Mouse (Mus musculus): ENCODE measurements around the gene Vmn1r10.

- TF ChIP-seq POLR2A (IDR thresholded peaks at IDR 0.05; ENCODE audit: low read depth, low read length) (no peak), GABPA (IDR thresholded peaks at IDR 0.05; ENCODE audit: insufficient replicate concordance, low read depth, low read length) (no peak), CTCF (conservative IDR thresholded peaks at IDR 0.05 in 1 of 2, IDR thresholded peaks at IDR 0.05 in 1 of 2; ENCODE audit: low read depth in 2 of 2, low read length in 2 of 2) (peak; percentile 12 to 62; a peak in 2 of 4 replicates), HCFC1 (IDR thresholded peaks at IDR 0.05; ENCODE audit: low read depth, low read length) (no peak), CHD1 (IDR thresholded peaks at IDR 0.05; ENCODE audit: low read depth, low read length) (no peak), USF1 (IDR thresholded peaks at IDR 0.05; ENCODE audit: low read depth, low read length) (no peak), POLR2AphosphoS2 (IDR thresholded peaks at IDR 0.05; ENCODE audit: low read depth, low read length) (no peak)
Observed at GRCm38 (mm10) chr6:57063730-57064129, 45.5 kb upstream of the Vmn1r10 start.
